Mouse (Mus musculus) kidney, postnatal 10 days (tissue): Measurements from ENCODE around the gene Cacng7.

Source experiments
- DNase-seq: peaks from one replicate; pipeline ENCODE4 v3.0.0; 2021; ENCODE audit warnings: mixed read lengths

Cacng7 gene

GRCm38 (mm10) chr7:3348326-3348725 is 15.6 kb downstream of the Cacng7 start:
- DNase-seq: no peak

- no peak for DNase-seq
Observed at GRCm38 (mm10) chr7:3349775-3350174, 17.0 kb downstream of the Cacng7 start.

- DNase-seq: no peak
Observed at GRCm38 (mm10) chr7:3351536-3351935, 18.8 kb downstream of the Cacng7 start.

DNA sequence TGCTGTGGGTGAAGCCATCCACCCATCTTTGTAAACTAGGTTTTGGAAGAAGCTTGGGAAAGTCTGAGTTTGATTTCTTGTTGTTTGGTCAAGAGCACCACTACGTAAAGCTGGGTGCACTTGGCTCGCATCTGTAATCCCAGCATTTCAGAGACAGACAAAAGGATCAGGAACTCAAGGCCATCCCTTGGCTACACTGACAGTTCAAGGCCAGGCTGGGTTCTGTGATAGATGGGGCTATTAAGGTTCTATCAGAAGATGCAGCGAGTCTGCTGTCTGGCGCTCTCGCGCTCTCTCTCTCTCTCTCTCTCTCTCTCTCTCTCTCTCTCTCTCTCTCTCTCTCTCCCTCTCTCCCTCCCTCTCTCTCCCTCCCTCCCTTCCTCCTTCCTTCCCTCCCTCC is 22.1 kb downstream of the Cacng7 start:
- DNase-seq: no peak

GRCm38 (mm10) chr7:3360678-3361077 is 27.9 kb downstream of the Cacng7 start:
- DNase-seq: no peak

- no peak for DNase-seq
Observed at GRCm38 (mm10) chr7:3365547-3366279, 33.0 kb downstream of the Cacng7 start.

- DNase-seq: peak; percentile 34
Observed at GRCm38 (mm10) chr7:3366705-3367516, 34.2 kb downstream of the Cacng7 start.

GRCm38 (mm10) chr7:3367569-3367968 is 34.8 kb downstream of the Cacng7 start:
- DNase-seq: no peak

- no peak for DNase-seq
Observed at GRCm38 (mm10) chr7:3368311-3368710, 35.6 kb downstream of the Cacng7 start.

GRCm38 (mm10) chr7:3369189-3369588 is 36.4 kb downstream of the Cacng7 start:
- DNase-seq: no peak

- DNase-seq: no peak
Observed at GRCm38 (mm10) chr7:3370407-3370806, 37.7 kb downstream of the Cacng7 start.

GRCm38 (mm10) chr7:3372376-3372775 is 39.6 kb downstream of the Cacng7 start:
- DNase-seq: no peak

DNA sequence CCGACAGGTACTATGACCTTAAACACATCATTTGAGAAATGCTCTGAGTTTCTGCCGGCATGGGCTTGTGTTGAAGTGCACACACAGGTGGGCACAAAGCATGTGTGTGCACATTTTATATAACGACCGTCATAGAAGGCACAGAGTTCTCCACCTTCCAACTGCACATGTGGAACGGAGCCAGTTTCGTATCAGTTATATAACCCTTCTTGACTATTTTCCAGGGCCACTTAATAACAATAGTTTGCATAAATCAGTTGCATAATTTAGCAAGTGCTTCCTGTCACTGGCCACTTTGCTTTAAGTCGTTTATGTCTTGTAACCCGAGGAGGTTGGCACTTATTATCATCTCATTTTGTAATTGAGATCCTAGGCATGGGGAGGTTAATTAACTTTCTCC is 41.0 kb downstream of the Cacng7 start:
- no peak for DNase-seq

DNA sequence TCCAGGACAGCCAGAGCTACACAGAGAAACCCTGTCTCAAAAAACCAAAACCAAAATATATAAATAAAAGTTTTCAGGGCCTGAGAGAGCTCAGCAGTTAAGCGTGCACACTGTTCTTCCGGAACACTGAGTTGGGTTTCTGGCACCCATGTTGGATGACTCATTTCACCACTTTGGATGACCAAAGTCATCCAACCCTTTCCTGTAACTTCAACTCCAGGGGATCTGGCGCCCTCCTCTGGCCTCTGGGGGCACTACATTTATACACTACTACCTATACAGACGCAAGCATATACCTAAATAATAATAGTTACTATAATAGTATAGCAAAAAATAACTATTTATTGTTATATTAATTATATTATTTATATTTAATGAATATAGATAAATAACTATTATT is 44.1 kb downstream of the Cacng7 start:
- DNase-seq: peak; percentile 73

DNA sequence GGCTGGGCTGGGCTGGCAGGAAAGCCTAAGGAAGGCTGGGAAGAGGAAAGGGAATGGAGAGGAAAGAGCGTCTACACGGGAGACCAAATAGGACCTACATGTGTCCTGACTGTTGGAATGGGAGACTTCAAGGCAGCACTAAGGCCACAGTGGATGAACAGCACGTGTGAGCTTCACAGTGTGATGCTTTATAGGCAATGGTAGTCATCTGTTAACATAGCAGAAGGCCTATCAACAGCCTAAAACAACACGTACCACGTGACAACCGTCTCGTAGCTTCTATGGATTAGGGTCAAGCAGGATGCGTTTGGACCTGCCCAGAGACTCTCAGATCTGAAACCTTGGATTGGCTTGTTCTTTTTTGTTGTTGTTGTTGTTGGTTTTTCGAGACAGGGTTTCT is 49.4 kb downstream of the Cacng7 start:
- DNase-seq: no peak

DNA sequence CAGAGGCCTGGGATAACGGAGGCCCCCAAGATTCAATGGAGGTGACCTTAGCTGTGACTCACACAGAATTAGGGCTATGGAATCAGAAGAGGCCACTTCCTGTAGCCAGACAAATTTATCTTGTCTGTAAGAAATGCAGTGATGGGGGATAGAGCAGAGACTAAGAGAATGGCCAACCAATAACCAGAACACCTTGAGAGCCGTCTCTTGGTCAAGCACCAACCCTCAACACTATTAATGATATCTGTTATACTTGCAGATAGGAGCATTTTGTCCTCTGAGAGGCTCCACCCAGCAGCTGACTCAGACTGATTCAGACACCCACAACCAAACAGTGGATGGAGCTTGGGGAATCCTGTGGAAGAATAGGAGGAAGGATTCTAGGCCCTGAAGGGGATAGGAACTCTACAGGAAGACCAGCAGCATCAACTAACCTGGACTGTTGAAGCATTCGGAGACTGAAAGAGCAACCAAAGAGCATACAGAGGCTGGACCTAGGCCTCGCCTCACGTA is 52.1 kb downstream of the Cacng7 start:
- no peak for DNase-seq

GRCm38 (mm10) chr7:3386036-3386730 is 53.4 kb downstream of the Cacng7 start:
- DNase-seq: no peak

DNA sequence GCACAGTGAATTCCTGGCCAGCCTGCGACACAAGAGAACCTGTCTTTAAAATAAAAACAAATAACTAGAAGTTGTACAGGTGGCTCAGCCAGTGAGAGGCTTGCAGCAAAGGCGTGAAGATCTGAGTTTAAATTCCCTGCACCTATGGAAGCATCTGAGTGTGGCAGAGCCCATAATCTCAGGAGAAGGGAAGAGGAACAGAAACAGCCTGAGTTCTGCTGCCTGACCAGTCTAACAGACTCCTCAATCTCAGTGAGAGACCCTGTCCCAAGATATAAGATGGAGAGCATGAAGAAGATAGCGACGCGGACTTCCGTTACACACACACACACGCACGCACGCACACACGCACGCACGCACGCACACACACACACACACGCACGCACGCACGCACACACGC is 55.0 kb downstream of the Cacng7 start:
- DNase-seq: no peak

DNA sequence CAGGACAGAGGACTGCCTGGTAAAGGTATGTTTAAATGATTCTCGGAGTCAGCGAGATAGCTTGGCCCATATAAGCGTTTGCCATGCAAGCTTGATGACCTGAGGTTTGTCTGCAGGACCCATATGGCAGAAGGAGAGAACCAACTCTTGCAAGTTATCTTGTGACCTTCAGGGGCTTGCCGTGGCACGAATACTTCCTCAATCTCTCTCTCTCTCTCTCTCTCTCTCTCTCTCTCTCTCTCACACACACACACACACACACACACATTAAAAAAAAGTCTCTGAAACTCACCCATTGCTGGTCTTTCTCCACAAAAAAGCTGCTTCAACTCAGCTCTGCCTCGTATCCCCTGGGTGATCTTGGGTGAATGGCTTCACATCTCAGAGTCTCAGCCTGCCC is 56.1 kb downstream of the Cacng7 start:
- no peak for DNase-seq

DNA sequence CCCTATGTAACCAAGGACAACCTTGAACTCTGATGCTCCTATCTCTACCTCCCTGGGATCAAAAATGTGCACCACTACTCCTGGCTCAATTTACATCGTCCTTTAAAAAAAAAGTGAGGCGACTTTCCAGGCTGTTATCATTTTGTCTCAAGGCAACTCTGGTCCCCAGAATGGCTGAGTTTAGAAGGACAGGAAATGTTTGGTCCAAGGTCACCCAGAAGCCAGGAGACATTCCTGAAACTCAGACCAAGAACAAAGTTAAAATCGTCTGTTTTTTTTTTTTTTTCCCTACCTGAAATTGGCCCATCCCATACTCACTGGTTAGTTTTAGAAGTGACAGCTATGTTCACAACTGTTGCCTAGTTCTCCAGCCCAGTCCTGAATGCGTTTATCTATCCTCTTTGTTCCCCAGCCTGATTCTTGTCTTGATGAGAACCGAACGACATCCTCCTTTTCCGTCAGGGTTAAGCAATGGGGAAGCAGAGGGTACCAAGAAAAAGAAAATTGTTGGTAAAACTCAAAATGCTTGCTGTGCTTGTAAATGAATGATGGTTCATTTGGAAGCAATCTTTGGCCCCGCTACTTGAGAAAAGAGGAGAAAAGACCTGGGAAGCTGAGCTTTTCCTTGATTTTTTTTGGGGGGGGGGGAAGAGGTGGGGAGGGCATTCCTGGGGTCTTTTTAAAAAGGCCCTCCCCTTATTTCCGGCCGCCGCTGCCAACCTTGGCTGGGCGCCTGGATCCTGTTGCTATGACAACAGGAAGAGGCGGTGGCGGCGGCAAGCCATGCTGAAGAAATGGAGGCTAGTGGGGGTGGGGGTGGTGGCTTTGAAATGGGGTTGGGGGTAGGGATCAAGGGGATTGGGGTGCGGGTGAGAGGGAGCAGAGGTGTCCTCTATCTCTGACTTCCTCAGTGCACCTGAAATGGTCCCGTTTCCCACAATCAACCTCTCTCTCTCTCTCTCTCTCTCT is 57.0 kb downstream of the Cacng7 start:
- peak; percentile 86 for DNase-seq

DNA sequence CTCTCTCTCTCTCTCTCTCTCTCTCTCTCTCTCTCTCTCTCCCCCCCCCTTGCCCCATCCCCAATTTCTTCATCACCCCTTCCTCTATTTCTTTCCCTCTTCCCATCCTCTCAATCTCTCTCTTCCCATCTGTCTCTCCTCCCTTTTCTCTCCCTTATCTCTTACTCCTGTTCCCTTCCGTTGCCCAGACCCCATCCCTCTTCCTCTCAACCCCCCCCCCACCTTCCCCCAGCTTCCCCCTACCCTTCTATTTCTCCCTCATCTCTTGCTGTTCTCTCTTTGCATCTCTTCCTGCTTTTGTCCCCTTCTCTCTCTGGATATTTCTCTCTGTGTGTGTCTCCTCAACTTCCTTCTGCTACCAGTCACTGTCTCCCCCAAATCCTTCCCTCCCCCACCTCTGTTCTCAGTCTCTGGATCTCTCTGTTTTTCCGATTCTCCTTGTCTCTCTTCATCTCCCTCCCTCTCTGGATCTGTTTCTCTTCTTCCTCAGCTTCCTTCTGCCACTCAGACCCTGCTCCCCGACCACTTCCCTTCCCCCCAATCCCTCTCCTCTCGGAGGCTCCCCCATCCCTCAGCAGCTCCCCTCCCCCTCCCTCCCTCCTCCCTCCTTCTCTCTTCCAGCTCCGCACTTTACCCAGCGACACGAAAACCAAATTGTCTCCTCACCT is 57.8 kb downstream of the Cacng7 start, which contains the start of gene Cacng8:
Gene Cacng8 (plus strand): TSS at position 271 of the 668 bp plus-strand sequence.
- DNase-seq: no peak

GRCm38 (mm10) chr7:3391081-3391451 is 58.3 kb downstream of the Cacng7 start:
- DNase-seq: no peak
